Mouse (Mus musculus): ENCODE data around the gene Usp50. TPM values are rescaled to one million over a fixed set of nuclear protein-coding genes. Genes with fewer than 3 reads are reported as not detected.

Gene Usp50
- polyA plus RNA-seq, 1 experiment from 2014 or later: 1.3 TPM

DNA sequence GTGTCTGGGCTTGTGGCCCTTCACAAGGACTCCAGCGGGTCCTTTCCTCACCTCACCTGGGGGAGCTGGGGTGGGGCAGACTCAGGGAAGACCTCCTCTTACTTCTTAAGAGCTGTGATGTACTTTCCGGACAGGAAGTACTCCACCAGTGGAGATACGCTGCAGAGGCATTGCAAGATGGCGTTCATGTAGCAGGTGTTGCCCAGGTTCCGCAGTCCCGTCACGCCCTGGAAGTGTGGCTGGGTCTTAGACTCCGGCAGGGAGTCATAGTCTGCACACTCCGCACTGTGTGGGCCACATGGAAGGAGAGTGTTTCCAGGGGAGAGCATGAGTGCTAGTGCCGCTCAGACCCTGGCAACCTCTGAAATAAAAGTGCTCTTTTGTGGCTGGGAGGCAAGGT lies 3.0 kb downstream of the Usp50 start:
- Histone ChIP-seq H3K27ac (replicated peaks) (no peak overlapping the region), H3K4me1 (replicated peaks) (no peaks in the 10 kb centered on the region), H3K9ac (no peak overlapping the region), H3K4me3 (replicated peaks) (no peak overlapping the region), H3K9me3 (replicated peaks) (no peaks in the 10 kb centered on the region), H3K4me2 (no peak overlapping the region), H3K36me3 (replicated peaks) (no peaks in the 10 kb centered on the region), H3K27me3 (no peaks in the 10 kb centered on the region)
- ATAC-seq (ENCODE audit: insufficient read depth): no peak
- 83% methylated on average over 10 of the region's 10 CpGs for WGBS (ENCODE audit: insufficient replicate concordance)

DNA sequence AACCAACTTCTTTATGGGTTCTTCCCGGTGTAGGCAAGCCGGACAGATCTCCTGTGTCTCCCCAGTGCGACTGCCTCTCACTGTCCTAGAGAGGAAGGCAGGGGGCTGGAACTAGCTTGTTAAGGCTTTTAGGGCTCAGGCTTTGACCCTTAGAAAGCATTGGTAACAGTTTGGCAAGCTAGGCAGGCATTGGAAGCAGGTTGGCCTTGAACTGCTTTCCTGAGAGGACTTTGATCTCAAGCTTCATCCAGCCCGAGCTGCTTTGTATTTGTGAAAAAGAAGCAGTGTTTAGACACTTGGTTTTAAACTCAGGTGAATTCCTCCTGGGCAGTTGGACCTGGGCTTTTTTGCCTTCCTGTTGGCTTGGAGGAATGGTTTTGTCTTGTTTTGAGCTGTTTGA lies 4.5 kb downstream of the Usp50 start:
- 59% methylated on average over 4 of the region's 4 CpGs for WGBS (ENCODE audit: insufficient replicate concordance)
- no peak overlapping the region for H3K4me2 ChIP-seq
- H3K27ac ChIP-seq (replicated peaks): no peak overlapping the region

DNA sequence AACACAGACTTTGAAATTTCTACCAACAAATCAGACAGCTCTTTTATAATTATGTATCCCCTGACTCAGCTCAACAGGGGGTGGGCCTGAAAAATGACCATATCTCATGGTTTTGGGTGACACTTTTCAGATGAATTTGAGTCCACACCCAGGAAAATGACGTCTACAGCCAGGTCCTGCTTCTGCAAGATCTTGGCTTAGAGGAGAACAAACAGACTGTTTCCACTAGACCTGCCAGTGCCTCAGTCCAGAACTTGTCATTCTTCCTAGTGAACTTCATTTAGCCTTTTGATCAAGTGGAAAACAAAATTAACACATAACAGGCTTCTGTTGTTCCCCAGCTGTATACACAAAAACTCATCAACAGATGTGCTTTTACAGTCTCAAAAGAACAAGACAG lies 6.9 kb downstream of the Usp50 start:
- Histone ChIP-seq H3K9ac (no peak overlapping the region), H3K4me3 (replicated peaks) (no peak overlapping the region), H3K4me2 (no peak overlapping the region), H3K27me3 (no peaks in the 10 kb centered on the region), H3K27ac (replicated peaks) (no peak overlapping the region), H3K4me1 (replicated peaks) (no peaks in the 10 kb centered on the region), H3K36me3 (replicated peaks) (no peaks in the 10 kb centered on the region), H3K9me3 (replicated peaks) (no peaks in the 10 kb centered on the region)
- ATAC-seq (ENCODE audit: insufficient read depth): no peak
- 37% methylated on average over 1 of the region's 1 CpGs for WGBS (ENCODE audit: insufficient replicate concordance)

More for the DNA sequence above, 4.5 kb downstream of the Usp50 start:
- Histone ChIP-seq H3K36me3 (replicated peaks) (no peaks in the 10 kb centered on the region), H3K27me3 (no peaks in the 10 kb centered on the region), H3K4me1 (replicated peaks) (no peaks in the 10 kb centered on the region), H3K4me3 (replicated peaks) (no peak overlapping the region), H3K9me3 (replicated peaks) (no peaks in the 10 kb centered on the region), H3K9ac (no peak overlapping the region)
- no peak for ATAC-seq (ENCODE audit: insufficient read depth)

DNA sequence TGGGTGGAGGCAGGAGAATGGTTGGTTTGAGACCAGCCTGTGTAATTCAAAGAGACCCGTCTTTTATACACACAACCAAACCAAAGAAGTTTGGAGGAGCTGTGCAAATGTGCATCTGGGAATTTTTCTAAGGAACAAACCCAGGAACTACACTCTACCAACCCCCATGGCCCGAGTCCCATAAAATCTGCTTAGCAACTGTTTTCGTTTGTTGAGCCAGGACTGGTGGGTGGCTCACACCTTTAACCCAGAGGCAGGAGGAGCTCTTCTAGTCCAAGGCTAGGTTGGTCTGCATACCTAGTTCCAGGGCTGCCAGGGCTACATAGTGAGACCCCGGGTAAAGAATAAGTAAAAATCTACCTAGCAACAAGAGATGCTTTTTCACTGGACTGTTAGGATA lies 7.3 kb downstream of the Usp50 start:
- ATAC-seq (ENCODE audit: insufficient read depth): no peak
- Histone ChIP-seq H3K27me3 (no peaks in the 10 kb centered on the region), H3K4me3 (replicated peaks) (no peak overlapping the region), H3K9me3 (replicated peaks) (no peaks in the 10 kb centered on the region), H3K9ac (no peak overlapping the region), H3K36me3 (replicated peaks) (no peaks in the 10 kb centered on the region), H3K4me2 (no peak overlapping the region), H3K27ac (replicated peaks) (no peak overlapping the region), H3K4me1 (replicated peaks) (no peaks in the 10 kb centered on the region)
- 45% methylated on average over 4 of the region's 4 CpGs for WGBS (ENCODE audit: insufficient replicate concordance)

DNA sequence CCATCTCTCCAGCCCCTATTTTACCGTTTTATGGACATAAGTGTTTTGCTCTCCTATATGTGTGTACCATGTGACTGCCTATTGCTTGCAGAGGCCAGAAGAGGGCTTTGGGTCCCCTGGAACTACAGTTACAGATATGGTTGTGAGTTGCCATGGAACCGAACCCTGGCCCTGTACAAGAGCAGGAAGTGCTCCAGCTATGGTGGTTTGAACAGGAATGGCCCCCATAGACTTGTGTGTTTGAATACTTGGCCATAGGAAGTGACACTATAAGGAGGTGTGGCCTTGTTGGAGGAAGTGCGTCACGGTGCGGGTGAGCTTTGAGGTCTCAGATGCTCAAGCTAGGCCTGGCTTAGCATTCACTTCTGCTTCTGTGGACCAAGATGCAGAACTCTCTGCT lies 11.1 kb downstream of the Usp50 start:
- no peaks in the 10 kb centered on the region for H3K36me3 ChIP-seq (replicated peaks)
- H3K27me3 ChIP-seq: no peaks in the 10 kb centered on the region
- H3K4me3 ChIP-seq (replicated peaks): no peak overlapping the region
- no peak overlapping the region for H3K27ac ChIP-seq (replicated peaks)
- WGBS (ENCODE audit: insufficient replicate concordance): 65% methylated on average over 5 of the region's 5 CpGs
- no peaks in the 10 kb centered on the region for H3K4me1 ChIP-seq (replicated peaks)
- H3K9me3 ChIP-seq (replicated peaks): no peaks in the 10 kb centered on the region
- no peak for ATAC-seq (ENCODE audit: insufficient read depth)
- no peak overlapping the region for H3K9ac ChIP-seq
- no peak overlapping the region for H3K4me2 ChIP-seq

DNA sequence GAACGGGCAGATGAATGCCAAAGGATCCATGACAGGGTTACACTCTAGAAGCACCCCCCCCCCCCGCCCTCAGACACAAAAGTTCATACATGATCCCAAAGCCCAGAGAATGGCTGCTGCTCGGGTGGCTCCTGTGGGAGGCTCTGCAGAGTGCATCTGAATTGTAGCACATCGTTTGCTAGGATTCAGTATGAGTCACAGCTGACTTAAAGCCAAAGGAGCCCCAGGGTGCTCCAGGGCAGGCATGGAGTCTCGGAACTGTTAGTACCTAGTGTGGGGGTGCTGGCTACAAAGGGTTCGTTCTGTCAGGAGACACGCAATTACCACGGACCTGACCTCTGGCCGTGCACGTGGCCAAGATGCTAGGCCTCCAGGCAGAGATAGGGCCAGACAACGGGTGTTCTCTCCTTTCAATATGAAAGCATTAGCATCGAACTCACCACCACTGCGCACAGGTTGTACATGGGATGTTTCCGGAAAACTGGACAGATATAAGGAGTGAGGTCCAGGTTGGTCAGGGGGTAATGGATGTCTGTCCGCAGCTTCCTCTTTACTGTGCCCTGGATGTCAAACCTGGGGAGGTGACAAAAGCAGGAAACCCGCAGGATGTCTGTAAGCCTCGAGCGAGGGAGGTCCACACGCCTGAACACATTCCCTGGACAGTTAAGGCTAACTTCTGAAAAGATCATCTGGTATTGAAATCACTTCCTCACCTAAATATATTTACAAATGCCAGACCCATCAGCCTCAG lies 13.7 kb downstream of the Usp50 start:
- 45% methylated on average over 19 of the region's 19 CpGs for WGBS (ENCODE audit: insufficient replicate concordance)
- H3K4me3 ChIP-seq (replicated peaks): no peak overlapping the region

DNA sequence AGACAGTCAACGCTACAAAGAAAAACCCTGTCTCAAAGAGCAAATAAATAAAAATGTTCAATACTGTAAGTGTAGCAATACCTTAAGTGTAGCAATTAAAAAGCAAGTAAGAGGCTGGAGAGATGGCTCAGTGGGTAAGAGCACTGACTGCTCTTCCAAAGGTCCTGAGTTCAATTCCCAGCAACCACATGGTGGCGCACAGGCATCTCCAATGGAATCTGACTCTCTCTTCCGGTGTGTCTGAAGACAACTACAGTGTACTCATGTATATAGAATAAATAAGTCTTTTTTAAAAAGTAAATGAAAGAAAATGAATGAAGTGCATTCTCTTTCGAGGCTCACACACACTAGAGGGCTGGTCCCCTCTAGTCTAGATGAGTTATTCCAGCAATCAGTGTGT lies 15.1 kb downstream of the Usp50 start:
- Histone ChIP-seq H3K9me3 (replicated peaks) (no peaks in the 10 kb centered on the region), H3K4me2 (no peak overlapping the region), H3K9ac (no peak overlapping the region), H3K27ac (replicated peaks) (no peak overlapping the region), H3K4me1 (replicated peaks) (no peaks in the 10 kb centered on the region), H3K27me3 (no peaks in the 10 kb centered on the region), H3K36me3 (replicated peaks) (no peaks in the 10 kb centered on the region), H3K4me3 (replicated peaks) (no peak overlapping the region)
- no peak for ATAC-seq (ENCODE audit: insufficient read depth)
- 63% methylated on average over 4 of the region's 4 CpGs for WGBS (ENCODE audit: insufficient replicate concordance)

More for the DNA sequence above, 13.7 kb downstream of the Usp50 start:
- H3K9ac ChIP-seq: no peak overlapping the region
- H3K27ac ChIP-seq (replicated peaks): no peak overlapping the region
- H3K9me3 ChIP-seq (replicated peaks): no peaks in the 10 kb centered on the region
- no peaks in the 10 kb centered on the region for H3K36me3 ChIP-seq (replicated peaks)
- ATAC-seq (ENCODE audit: insufficient read depth): no peak
- no peaks in the 10 kb centered on the region for H3K4me1 ChIP-seq (replicated peaks)
- H3K27me3 ChIP-seq: no peaks in the 10 kb centered on the region
- H3K4me2 ChIP-seq: no peak overlapping the region

DNA sequence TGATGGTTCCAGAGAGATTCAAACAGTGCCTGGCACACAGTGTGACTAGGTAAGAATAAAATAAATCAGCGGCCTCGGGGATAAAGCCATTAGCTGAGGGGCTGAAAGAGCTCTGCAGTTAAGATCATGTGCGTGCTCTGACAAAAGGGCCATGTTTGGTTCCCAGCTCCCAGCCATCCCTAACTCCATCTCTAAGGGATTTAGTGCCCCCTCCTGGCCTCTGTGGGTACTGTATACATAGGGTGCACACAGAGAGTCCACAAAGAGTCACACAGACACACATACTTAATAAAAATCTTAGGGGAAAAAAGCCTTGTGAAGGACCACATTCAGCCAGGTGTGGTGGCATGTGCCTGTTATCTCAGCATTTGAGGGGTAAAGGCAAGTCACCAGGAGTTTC lies 15.7 kb downstream of the Usp50 start:
- no peaks in the 10 kb centered on the region for H3K4me1 ChIP-seq (replicated peaks)
- H3K36me3 ChIP-seq (replicated peaks): peaks cover 3% of the 10 kb centered on the region; the same call in 1 of the 2 replicates
- H3K4me2 ChIP-seq: no peak overlapping the region
- no peak overlapping the region for H3K27ac ChIP-seq (replicated peaks)
- 84% methylated on average over 3 of the region's 3 CpGs for WGBS (ENCODE audit: insufficient replicate concordance)
- H3K9me3 ChIP-seq (replicated peaks): no peaks in the 10 kb centered on the region
- H3K27me3 ChIP-seq: no peaks in the 10 kb centered on the region
- no peak overlapping the region for H3K9ac ChIP-seq
- no peak overlapping the region for H3K4me3 ChIP-seq (replicated peaks)
- ATAC-seq (ENCODE audit: insufficient read depth): no peak

DNA sequence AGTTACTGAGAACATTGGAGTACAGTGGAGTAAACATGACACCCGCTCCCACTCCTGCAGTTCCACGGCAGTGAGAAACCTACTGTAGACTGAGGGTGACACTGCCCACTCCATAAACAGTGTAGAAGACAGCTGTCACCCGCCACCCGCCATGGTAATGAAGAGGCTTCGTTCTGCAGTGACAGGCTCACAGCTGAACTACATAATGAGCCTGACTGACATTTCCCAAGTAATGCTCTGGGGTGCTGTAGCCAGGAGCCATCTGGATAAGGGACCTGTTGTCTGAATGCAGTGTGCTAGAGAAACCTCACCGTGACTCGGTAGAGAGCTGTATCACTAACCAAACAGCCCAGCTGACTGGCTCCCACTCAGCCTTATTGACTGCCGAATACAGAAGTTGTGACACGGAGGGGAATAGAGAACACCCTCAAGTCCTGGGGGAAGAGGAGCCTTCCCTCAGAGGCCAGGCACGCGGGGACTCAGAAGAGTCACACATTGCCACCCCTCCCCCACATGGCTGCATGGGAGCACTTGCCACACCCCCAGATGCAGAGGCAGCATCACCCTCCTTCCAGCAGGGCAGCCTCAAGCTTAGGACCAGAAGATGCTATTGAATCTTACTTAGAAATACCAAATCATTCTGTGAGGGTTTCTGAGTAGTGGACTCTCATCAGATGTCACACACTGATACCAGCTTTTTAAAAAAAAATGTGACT lies 17.2 kb downstream of the Usp50 start:
- no peaks in the 10 kb centered on the region for H3K9me3 ChIP-seq (replicated peaks)
- H3K4me3 ChIP-seq (replicated peaks): no peak overlapping the region
- ATAC-seq (ENCODE audit: insufficient read depth): no peak
- no peaks in the 10 kb centered on the region for H3K4me1 ChIP-seq (replicated peaks)
- H3K9ac ChIP-seq: no peak overlapping the region
- no peak overlapping the region for H3K27ac ChIP-seq (replicated peaks)
- 41% methylated on average over 11 of the region's 11 CpGs for WGBS (ENCODE audit: insufficient replicate concordance)
- no peak overlapping the region for H3K4me2 ChIP-seq
- no peaks in the 10 kb centered on the region for H3K27me3 ChIP-seq
- H3K36me3 ChIP-seq (replicated peaks): peaks cover 16% of the 10 kb centered on the region

DNA sequence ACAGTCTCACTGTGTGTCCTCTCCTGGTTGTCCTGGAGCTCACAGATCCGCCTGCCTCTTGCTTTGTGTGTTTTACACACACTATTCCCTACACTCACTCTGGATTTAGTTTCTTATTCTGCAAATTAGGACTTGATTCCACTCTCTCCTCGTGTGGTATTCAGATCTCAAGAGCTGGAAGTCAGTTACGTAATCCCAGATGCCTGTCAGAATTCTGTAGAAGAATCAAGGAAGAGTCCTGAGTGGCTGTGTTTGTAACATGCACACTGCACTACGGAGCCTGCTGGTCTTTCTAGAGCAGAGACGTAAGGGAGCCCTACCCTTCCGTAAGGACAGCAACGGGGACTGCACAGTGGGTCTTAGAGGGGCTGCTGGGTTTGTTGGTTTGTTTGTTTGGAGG lies 23.9 kb downstream of the Usp50 start:
- Histone ChIP-seq H3K9ac (no peak overlapping the region), H3K4me3 (replicated peaks) (no peak overlapping the region), H3K9me3 (replicated peaks) (no peaks in the 10 kb centered on the region), H3K4me1 (replicated peaks) (no peaks in the 10 kb centered on the region), H3K27me3 (no peaks in the 10 kb centered on the region), H3K36me3 (replicated peaks) (peaks cover 80% of the 10 kb centered on the region), H3K4me2 (no peak overlapping the region), H3K27ac (replicated peaks) (no peak overlapping the region)
- WGBS (ENCODE audit: insufficient replicate concordance): 78% methylated on average over 7 of the region's 7 CpGs
- no peak for ATAC-seq (ENCODE audit: insufficient read depth)

DNA sequence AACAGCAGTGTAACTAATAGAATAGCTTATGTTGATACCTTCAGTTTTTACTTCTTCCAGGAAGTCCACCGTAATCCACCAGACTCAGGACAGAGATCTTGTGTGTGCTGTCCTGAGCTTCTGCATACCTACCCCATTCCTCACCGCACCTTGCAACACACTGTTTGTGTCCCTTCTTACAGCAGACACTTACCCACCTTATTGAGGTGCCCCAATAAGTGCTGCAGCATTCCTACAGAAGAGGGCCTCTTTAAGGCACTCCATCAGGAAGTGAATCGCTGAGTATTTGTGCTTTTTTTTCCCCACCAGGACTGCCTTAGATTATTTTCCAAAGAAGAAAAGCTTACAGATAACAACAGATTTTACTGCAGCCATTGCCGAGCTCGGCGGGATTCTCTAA lies 27.6 kb downstream of the Usp50 start:
- no peak overlapping the region for H3K4me2 ChIP-seq
- no peaks in the 10 kb centered on the region for H3K9me3 ChIP-seq (replicated peaks)
- peaks cover 91% of the 10 kb centered on the region for H3K36me3 ChIP-seq (replicated peaks)
- no peaks in the 10 kb centered on the region for H3K4me1 ChIP-seq (replicated peaks)
- no peak overlapping the region for H3K9ac ChIP-seq
- H3K27me3 ChIP-seq: no peaks in the 10 kb centered on the region
- H3K27ac ChIP-seq (replicated peaks): no peak overlapping the region
- H3K4me3 ChIP-seq (replicated peaks): no peak overlapping the region
- ATAC-seq (ENCODE audit: insufficient read depth): no peak
- WGBS (ENCODE audit: insufficient replicate concordance): 82% methylated on average over 6 of the region's 6 CpGs
